In the genomic region with DNA sequence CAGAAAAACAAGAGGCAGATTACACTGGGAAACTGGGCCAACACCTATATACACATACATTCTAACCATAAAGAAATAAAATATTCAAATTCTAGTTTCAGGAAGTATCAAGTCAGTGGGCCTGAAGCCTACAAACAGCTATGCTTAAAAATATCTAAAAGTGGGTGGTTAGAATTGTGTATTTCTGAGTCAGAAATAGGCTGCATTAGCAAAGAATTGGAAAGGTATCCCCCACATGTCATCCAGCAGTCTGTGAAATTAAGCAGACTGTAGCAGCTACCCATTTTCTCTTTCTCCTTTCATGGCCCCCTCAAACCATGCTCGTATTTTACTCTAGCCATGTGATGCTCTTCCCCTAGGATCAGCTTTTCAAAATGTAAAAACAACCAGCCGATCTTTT, we compare ENCODE assay signal across 24 mouse cellular contexts.
"Had no signal": no experiment of that assay in that cellular context is flagged by ENCODE, and none has a peak within 500 bp of the region (broad histone marks: within the 10 kb centered on the region; RNA-seq: fewer than 3 reads in every experiment).

No protein-coding gene starts in this region.

- H3K9ac ChIP-seq: intestine, embryonic 15.5 days; kidney, embryonic 15.5 days; limb, embryonic 12.5 days; limb, embryonic 15.5 days; liver, embryonic 14.5 days; liver, postnatal 0 days; lung, embryonic 14.5 days; midbrain, embryonic 12.5 days; neural tube, embryonic 13.5 days; stomach, embryonic 15.5 days had no signal

- H3K4me1 ChIP-seq: intestine, embryonic 15.5 days; kidney, embryonic 15.5 days; limb, embryonic 12.5 days; limb, embryonic 15.5 days; midbrain, embryonic 12.5 days; neural tube, embryonic 13.5 days; stomach, embryonic 15.5 days had no signal

- ATAC-seq: intestine, embryonic 15.5 days; liver, postnatal 0 days; lung, postnatal 0 days; midbrain, embryonic 16.5 days had no signal

- H3K27me3 ChIP-seq: intestine, embryonic 15.5 days; kidney, embryonic 15.5 days; limb, embryonic 12.5 days; limb, embryonic 15.5 days; midbrain, embryonic 12.5 days; neural tube, embryonic 13.5 days; stomach, embryonic 15.5 days had no signal

- DNase-seq: kidney, adult 11 months; kidney, adult 8-10 months; kidney, postnatal 10 days; kidney, postnatal 36 days; left cerebral cortex, postnatal 4 days; liver, postnatal 0 days; lung, embryonic 14.5 days; retina, postnatal 1 day; right cerebral cortex, postnatal 4 days; thymus, adult 18-20 months; thymus, postnatal 36 days had no signal

- H3K4me3 ChIP-seq: intestine, embryonic 15.5 days; kidney, embryonic 15.5 days; limb, embryonic 12.5 days; limb, embryonic 15.5 days; midbrain, embryonic 12.5 days; myocyte; neural tube, embryonic 13.5 days; stomach, embryonic 15.5 days had no signal

- H3K9me3 ChIP-seq: intestine, embryonic 15.5 days; kidney, embryonic 15.5 days; limb, embryonic 12.5 days; limb, embryonic 15.5 days; midbrain, embryonic 12.5 days; neural tube, embryonic 13.5 days; stomach, embryonic 15.5 days had no signal

- H3K4me2 ChIP-seq: intestine, embryonic 15.5 days; kidney, embryonic 15.5 days; limb, embryonic 12.5 days; limb, embryonic 15.5 days; liver, embryonic 11.5 days; lung, embryonic 14.5 days; midbrain, embryonic 12.5 days; neural tube, embryonic 13.5 days; stomach, embryonic 15.5 days had no signal

- H3K36me3 ChIP-seq: intestine, embryonic 15.5 days; kidney, embryonic 15.5 days; limb, embryonic 12.5 days; limb, embryonic 15.5 days; midbrain, embryonic 12.5 days; neural tube, embryonic 13.5 days; stomach, embryonic 15.5 days had no signal

- H3K27ac ChIP-seq: intestine, embryonic 15.5 days; kidney, embryonic 15.5 days; limb, embryonic 12.5 days; limb, embryonic 15.5 days; liver, embryonic 14.5 days; macrophage; midbrain, embryonic 12.5 days; neural tube, embryonic 13.5 days; stomach, embryonic 15.5 days had no signal
